Mouse (Mus musculus): ENCODE results near the gene Pfkp. TPM values are rescaled to one million over a fixed set of nuclear protein-coding genes. Genes with fewer than 3 reads are reported as not detected.
A peak's percentile ranks its signal among the peaks of the same experiment; 100 is the strongest.

Pfkp gene
- polyA plus RNA-seq, 1 experiment from 2014 or later, result 121 TPM

DNA sequence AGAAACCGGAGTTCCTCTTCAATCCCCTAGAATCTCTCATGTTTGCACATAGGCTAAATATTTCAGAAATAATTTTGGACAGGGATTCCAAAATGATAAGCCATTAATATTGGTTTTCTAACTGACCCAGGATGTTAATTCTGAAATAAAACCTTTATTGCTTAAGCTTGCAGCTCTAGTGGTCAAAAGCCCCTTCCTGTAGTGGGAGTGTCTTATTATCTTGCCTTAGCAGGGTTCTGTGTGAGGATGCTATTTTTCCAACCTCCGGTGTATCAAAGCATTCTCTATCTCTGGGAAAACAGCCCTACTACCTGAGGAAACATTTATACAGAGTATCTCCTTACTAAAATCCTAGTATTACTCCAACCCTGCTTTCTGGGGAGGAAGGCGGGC, 1.9 kb downstream of the Pfkp start:
- no peak for DNase-seq (ENCODE audit: low spot score)
- H3K9me3 ChIP-seq, result no peaks in the 10 kb centered on the region
- 36% methylated on average over 3 of the region's 3 CpGs for WGBS
- H3K27ac ChIP-seq, result peak overlapping the region; percentile 91
- H3K36me3 ChIP-seq, result no peaks in the 10 kb centered on the region; the same call in 1 of the 2 replicates
- H3K4me3 ChIP-seq, result peak overlapping the region; percentile 85
- H3K27me3 ChIP-seq (ENCODE audit: insufficient read depth, poor library complexity, severe bottlenecking), result no peaks in the 10 kb centered on the region
- peaks cover 21% of the 10 kb centered on the region for H3K4me1 ChIP-seq

GRCm38 (mm10) chr13:6646266-6646665, 2.3 kb downstream of the Pfkp start:
- Histone ChIP-seq H3K36me3 (no peaks in the 10 kb centered on the region; the same call in 1 of the 2 replicates), H3K27ac (peak overlapping the region; percentile 91; the same call in 1 of the 2 replicates), H3K27me3 (ENCODE audit: insufficient read depth, poor library complexity, severe bottlenecking) (no peaks in the 10 kb centered on the region), H3K9me3 (no peaks in the 10 kb centered on the region), H3K4me3 (peak overlapping the region; percentile 85), H3K4me1 (peaks cover 21% of the 10 kb centered on the region)
- WGBS, result 52% methylated on average over 2 of the region's 2 CpGs
- no peak for DNase-seq (ENCODE audit: low spot score)

DNA sequence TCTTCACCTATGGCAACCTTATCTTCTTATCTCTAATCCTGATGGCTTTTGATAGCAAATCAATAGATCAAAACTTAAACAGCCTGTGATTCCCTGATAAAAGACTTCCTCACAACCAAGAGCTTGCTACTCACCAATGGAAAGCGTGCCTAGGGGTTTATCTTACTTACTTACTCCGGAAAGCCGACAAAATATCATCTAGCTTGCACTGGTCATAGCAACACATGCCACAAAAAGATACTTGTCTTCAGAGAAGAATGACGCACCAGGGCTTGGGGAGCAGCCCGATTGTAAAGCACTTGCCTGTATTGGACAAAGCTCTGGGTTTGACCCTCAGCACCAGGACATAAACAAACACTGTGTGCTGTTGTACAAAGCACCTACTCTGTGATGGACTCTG, 4.6 kb downstream of the Pfkp start:
- no peak for DNase-seq (ENCODE audit: low spot score)
- peaks cover 19% of the 10 kb centered on the region for H3K4me1 ChIP-seq
- 75% methylated on average over 5 of the region's 5 CpGs for WGBS
- no peaks in the 10 kb centered on the region for H3K9me3 ChIP-seq
- no peak overlapping the region for H3K27ac ChIP-seq
- H3K4me3 ChIP-seq, result no peak overlapping the region
- peaks cover 3% of the 10 kb centered on the region; the same call in 1 of the 2 replicates for H3K36me3 ChIP-seq
- H3K27me3 ChIP-seq (ENCODE audit: insufficient read depth, poor library complexity, severe bottlenecking), result no peaks in the 10 kb centered on the region

- H3K4me3 ChIP-seq, result no peak overlapping the region
- H3K27ac ChIP-seq, result no peak overlapping the region
- 84% methylated on average over 4 of the region's 4 CpGs for WGBS
- peaks cover 3% of the 10 kb centered on the region; the same call in 1 of the 2 replicates for H3K36me3 ChIP-seq
- peaks cover 24% of the 10 kb centered on the region for H3K4me1 ChIP-seq
- H3K27me3 ChIP-seq (ENCODE audit: insufficient read depth, poor library complexity, severe bottlenecking), result no peaks in the 10 kb centered on the region
- DNase-seq (ENCODE audit: low spot score), result no peak
- no peaks in the 10 kb centered on the region for H3K9me3 ChIP-seq
These were observed 5.6 kb downstream of the Pfkp start for GRCm38 (mm10) chr13:6643026-6643425.

GRCm38 (mm10) chr13:6642453-6642852, 6.1 kb downstream of the Pfkp start:
- Histone ChIP-seq H3K36me3 (peaks cover 3% of the 10 kb centered on the region; the same call in 1 of the 2 replicates), H3K27ac (no peak overlapping the region), H3K4me1 (peaks cover 26% of the 10 kb centered on the region), H3K4me3 (no peak overlapping the region), H3K9me3 (no peaks in the 10 kb centered on the region), H3K27me3 (ENCODE audit: insufficient read depth, poor library complexity, severe bottlenecking) (no peaks in the 10 kb centered on the region)
- DNase-seq (ENCODE audit: low spot score), result no peak
- 65% methylated on average over 5 of the region's 5 CpGs for WGBS

GRCm38 (mm10) chr13:6641497-6641896, 7.1 kb downstream of the Pfkp start:
- Histone ChIP-seq H3K27ac (no peak overlapping the region), H3K27me3 (ENCODE audit: insufficient read depth, poor library complexity, severe bottlenecking) (no peaks in the 10 kb centered on the region), H3K4me3 (no peak overlapping the region), H3K9me3 (no peaks in the 10 kb centered on the region), H3K36me3 (peaks cover 3% of the 10 kb centered on the region; the same call in 1 of the 2 replicates), H3K4me1 (peaks cover 36% of the 10 kb centered on the region)
- no peak for DNase-seq (ENCODE audit: low spot score)
- WGBS, result 81% methylated on average over 1 of the region's 1 CpGs

DNA sequence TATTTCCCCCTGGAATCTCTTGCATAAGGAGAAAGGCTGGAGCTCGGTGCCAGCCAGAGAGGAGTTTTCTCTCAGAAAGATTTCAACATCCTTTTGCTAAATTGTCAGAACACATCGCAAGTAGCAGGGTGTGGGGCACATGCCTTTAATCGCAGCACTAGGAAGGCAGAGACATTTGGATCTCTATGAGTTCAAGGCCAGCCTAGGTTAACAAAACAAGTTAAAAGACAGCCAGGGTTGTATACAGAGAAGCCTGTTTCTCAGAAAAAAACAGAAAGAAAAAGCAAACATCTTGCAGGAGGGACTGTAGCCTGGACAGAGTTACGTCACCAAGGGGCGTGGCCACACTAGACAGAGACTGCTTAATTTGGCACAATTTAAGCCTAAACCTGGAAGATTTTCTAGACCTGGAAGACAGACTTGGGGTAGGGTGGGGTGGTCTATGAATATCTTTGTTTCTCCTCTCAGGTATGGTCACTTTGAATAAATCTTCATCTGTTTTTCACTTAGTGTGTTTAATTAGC, 9.0 kb downstream of the Pfkp start:
- Histone ChIP-seq H3K27me3 (ENCODE audit: insufficient read depth, poor library complexity, severe bottlenecking) (no peaks in the 10 kb centered on the region), H3K4me1 (peaks cover 52% of the 10 kb centered on the region), H3K27ac (no peak overlapping the region), H3K36me3 (peaks cover 3% of the 10 kb centered on the region; the same call in 1 of the 2 replicates), H3K9me3 (no peaks in the 10 kb centered on the region), H3K4me3 (no peak overlapping the region)
- DNase-seq (ENCODE audit: low spot score), result no peak
- 75% methylated on average over 5 of the region's 5 CpGs for whole genome bisulfite sequencing

DNA sequence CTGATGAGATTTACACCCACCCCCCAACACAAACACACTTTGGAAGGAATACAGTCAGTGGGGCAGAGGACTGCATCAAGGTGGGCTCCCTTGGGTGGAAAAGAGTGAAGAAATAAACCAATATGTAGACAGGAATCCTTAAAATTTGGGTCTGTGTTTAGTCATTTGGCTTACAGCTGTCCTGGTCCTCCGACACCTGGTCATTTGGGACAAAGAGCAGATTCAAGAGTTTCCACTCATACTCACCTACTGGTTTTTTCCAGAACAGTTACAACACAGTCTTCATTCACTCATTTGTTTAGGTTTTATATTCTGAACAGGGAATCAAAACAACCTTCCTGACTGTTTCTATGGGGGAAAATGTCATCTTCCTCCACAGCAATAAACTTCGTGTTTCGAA, 9.6 kb downstream of the Pfkp start:
- Histone ChIP-seq H3K27me3 (ENCODE audit: insufficient read depth, poor library complexity, severe bottlenecking) (no peaks in the 10 kb centered on the region), H3K4me3 (no peak overlapping the region), H3K9me3 (no peaks in the 10 kb centered on the region), H3K27ac (no peak overlapping the region), H3K36me3 (peaks cover 3% of the 10 kb centered on the region; the same call in 1 of the 2 replicates), H3K4me1 (peaks cover 58% of the 10 kb centered on the region)
- DNase-seq (ENCODE audit: low spot score), result no peak
- 77% methylated on average over 3 of the region's 3 CpGs for WGBS

GRCm38 (mm10) chr13:6638425-6638824, 10.2 kb downstream of the Pfkp start:
- peaks cover 63% of the 10 kb centered on the region for H3K4me1 ChIP-seq
- WGBS, result 33% methylated on average over 1 of the region's 1 CpGs

DNA sequence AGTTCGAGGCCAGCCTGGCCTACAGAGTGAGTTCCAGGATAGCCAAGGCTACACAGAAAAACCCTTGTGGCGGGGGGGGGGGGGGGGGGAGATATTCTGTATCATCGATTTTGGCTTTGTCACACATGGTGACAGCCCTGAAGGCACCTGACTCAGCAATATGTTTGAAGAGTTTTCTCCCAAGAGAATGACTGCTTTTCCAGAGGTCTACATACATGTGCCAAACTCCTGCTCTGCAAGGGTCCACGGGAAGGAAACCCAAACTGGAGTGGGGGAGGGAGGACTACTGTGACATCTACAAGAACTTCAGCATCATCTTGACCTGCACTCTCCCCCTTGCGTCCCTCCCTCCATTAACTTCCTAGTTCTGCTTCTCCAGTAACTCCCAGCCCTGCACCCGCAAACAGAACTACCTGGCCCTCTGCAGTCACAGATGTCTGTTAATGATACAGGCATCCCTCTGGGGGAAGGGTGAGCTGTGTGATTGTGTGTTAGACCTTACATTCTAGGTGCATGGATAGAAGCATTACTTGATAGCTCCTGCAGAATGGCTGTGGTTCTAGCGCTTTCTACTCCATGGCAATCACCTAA, 10.9 kb downstream of the Pfkp start:
- no peaks in the 10 kb centered on the region for H3K27me3 ChIP-seq (ENCODE audit: insufficient read depth, poor library complexity, severe bottlenecking)
- H3K27ac ChIP-seq, result no peak overlapping the region; the same call in 1 of the 2 replicates
- peaks cover 3% of the 10 kb centered on the region; the same call in 1 of the 2 replicates for H3K36me3 ChIP-seq
- DNase-seq (ENCODE audit: low spot score), result no peak
- H3K4me1 ChIP-seq, result peaks cover 63% of the 10 kb centered on the region
- H3K9me3 ChIP-seq, result no peaks in the 10 kb centered on the region
- H3K4me3 ChIP-seq, result no peak overlapping the region
- WGBS, result 77% methylated on average over 7 of the region's 7 CpGs

More at GRCm38 (mm10) chr13:6638425-6638824, 10.2 kb downstream of the Pfkp start:
- Histone ChIP-seq H3K27ac (no peak overlapping the region), H3K4me3 (no peak overlapping the region), H3K36me3 (peaks cover 3% of the 10 kb centered on the region; the same call in 1 of the 2 replicates), H3K9me3 (no peaks in the 10 kb centered on the region), H3K27me3 (ENCODE audit: insufficient read depth, poor library complexity, severe bottlenecking) (no peaks in the 10 kb centered on the region)
- no peak for DNase-seq (ENCODE audit: low spot score)

DNA sequence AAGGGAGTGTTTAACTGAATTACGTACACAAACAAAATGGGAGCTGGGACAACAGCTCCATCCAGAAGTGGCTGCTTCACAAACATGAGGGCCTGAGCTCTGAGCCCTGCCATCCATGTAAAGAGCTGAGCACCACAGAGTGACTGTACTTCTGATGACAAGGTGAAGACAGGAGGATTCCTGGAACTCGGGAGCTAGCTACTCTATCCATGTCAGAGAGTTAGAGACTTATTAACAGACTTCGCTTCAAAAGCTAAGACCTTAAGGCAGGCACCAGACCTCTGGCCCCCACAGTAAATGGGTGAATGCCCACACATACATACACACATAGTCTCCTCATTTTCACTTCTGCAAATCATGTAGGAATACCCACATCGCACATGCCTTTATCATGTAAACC, 11.6 kb downstream of the Pfkp start:
- Histone ChIP-seq H3K4me3 (no peak overlapping the region), H3K4me1 (peaks cover 66% of the 10 kb centered on the region), H3K36me3 (peaks cover 3% of the 10 kb centered on the region; the same call in 1 of the 2 replicates), H3K27ac (peak overlapping the region; percentile 76; the same call in 1 of the 2 replicates), H3K9me3 (no peaks in the 10 kb centered on the region), H3K27me3 (ENCODE audit: insufficient read depth, poor library complexity, severe bottlenecking) (no peaks in the 10 kb centered on the region)
- 73% methylated on average over 4 of the region's 4 CpGs for WGBS
- DNase-seq (ENCODE audit: low spot score), result no peak

GRCm38 (mm10) chr13:6636520-6636919, 12.1 kb downstream of the Pfkp start:
- WGBS, result 77% methylated on average over 6 of the region's 6 CpGs
- no peak for DNase-seq (ENCODE audit: low spot score)
- H3K27ac ChIP-seq, result peak overlapping the region; percentile 76

More at GRCm38 (mm10) chr13:6636520-6636919, 12.1 kb downstream of the Pfkp start:
- Histone ChIP-seq H3K4me1 (peaks cover 70% of the 10 kb centered on the region), H3K4me3 (no peak overlapping the region), H3K9me3 (no peaks in the 10 kb centered on the region), H3K36me3 (peaks cover 3% of the 10 kb centered on the region; the same call in 1 of the 2 replicates), H3K27me3 (ENCODE audit: insufficient read depth, poor library complexity, severe bottlenecking) (no peaks in the 10 kb centered on the region)
